Mouse (Mus musculus) ZHBTc4 (cell line): ENCODE data around the gene Vps13c.

Experiments used
- DNase-seq: peaks from one replicate; pipeline ENCODE4 v3.0.0-alpha.2; 2011; ENCODE audit warnings: low read depth, low spot score

Vps13c gene

DNA sequence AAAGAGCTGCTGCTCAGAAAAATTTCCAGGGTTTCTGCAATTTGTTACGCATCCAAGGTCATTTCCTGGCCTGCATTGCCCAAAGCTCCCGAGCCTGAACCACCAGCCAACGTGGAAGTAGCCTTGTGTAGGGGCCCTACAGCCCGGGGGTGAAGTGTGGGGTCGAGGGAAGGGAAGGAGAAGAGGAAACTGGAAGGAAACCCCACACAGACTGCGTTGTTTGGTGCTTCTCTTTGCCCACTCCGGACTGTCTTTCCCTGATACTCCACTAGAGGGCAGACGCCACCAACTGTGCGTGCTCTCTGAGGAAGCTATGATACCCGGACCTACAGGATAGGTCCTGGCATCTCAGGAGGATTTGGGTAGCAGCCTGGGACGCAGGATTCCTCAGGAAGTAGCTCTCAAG, 174.8 kb downstream of the Vps13c start:
- DNase-seq: peak; percentile 82

DNA sequence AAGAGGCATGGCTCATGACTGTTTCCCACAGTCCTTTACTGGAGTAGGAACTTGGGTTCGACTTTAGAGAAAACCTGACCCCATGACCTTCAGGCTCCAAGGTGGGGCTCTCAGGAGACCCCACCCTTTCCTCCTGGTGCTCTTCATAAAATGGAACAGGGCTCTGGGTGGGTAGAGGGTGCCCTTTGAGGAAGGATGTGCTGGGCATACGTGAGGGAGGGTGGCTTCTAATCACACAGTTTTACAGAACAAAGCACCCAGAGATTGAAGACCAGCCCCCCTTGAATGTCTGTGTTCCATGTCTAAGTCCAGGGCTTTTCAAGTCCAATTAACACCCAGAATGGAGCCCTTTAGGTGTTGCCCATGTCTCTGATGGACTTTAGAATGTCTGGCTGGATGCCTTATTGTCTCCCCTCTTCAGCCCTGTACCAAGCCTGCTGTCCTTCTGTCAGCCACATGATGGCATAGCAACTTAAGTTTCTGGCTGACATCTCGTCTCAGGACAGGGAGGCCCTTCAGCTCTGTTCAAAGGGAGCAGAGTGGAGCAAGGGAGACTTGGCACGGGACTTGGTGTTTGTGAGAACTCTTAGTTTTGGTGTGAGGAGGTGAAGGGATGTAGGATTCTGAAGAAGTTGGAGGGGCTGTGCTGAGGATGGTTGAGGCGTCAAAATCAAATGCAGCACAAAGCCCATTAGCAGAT, 176.2 kb downstream of the Vps13c start:
- DNase-seq: peak; percentile 58

DNA sequence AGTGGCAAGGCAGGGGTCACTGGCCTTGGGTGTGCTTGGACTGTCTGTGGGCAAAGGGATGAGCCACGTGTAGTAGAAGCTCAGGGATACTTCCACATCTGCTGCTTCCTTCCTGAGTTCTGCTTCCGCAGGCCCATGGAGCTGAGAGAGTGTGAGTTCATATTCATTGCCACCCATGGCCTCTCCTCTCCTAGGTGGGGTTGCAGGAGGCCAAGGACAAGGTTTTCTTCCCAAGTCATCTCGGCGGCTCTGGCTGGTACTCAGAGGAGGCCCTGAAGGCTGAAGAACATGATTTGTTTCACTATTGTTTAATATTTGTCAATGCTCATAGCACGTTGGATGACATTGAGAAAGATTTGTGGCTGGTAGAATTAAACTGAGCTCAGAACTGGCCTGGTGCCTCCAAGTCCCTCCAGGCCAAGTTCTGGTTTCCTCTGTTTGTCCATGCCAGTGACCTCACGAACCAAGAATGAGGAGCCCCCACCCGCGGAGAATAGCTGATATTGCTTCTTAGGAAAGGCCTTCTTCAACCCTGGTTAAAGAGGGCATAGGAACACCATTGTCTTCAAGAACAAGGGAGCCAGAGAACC, 180.7 kb downstream of the Vps13c start:
- DNase-seq: no peak

DNA sequence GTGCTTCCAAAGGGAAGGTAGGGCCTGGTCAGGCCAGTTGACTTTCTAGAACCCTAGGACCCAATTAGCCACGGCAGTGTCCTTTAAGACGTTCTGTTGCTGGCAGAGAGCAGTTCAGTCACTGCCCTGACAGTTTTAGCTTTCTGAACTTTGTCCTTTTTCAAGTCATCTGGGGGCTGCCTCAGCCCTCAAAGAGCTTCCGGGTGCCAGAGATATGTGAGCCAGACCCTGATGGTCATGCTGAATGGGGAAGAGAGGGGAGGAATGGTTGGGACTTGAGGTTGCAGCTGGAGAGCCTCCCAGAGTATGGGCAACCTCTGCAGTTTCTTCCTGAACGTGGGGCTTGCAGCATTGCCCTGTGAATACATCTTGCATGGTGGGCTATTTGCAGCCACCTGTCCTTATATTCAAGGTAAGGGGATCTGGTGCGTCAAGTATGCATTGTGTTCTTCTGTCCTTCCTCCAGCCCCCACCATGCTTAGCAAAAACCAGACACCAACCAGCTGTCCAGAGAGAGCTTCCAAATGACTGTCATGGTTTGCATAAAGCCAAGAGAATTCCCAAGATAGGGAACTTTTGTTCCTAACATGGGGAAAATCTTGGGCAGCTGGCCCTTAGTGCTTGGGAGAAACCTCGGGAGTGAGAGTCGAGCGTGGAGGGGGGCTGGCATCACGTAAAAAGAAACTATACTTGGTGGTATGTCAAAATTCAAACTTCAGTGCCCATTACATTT, 182.3 kb downstream of the Vps13c start:
- DNase-seq: no peak

DNA sequence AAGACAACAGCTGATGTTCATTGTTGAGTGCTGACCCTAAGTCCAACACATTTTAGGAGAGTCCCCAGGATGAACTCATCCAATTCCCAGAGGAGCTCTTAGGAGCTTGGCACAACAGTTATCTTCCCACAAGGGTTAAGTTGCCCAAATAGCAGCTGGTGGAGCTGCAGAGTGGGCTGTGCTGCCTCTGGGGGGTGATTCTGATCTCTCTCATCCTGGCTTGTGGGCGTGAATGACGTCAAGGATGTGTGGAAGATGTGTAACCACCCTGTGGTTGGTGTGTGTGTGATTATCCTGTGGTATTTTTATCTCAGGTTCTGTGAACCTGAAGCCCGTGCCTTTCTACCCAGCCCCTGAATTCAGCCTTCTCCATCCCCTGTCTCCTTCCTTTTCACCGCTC, 188.4 kb downstream of the Vps13c start:
- no peak for DNase-seq

DNA sequence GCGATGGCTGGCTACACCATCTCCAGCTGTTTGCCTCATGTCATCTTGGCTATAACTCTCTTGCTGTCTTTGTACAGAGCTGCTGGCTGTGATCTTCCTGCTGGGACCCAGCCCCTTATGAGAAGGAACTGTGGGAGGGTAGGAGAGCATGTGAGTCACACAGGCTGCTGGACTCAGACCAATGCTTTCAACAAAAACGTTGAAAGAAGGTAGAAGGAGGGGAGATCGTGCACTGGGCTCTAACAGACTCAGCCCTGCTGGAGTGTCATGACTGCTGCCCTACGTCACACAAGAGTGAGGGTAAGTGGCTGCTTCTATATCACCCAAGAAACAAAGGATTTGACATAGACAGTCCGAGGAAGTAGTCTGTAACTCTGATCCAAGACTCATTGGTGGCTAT, 193.6 kb downstream of the Vps13c start:
- DNase-seq: no peak
